Mouse (Mus musculus) heart, embryonic 11.5 days (tissue): ENCODE results near the gene Slc41a3. TPM values are rescaled to one million over a fixed set of nuclear protein-coding genes. Genes with fewer than 3 reads are reported as not detected.

Experiments
- ATAC-seq: fragments of 200-750 bp; cut with Nextera tagmentation; replicated peaks from 2 replicates; pipeline ENCODE4 v1.8.0; 2017; ENCODE audit warnings: moderate library complexity; ENCODE audit not compliant: insufficient number of reproducible peaks, low FRiP score, low TSS enrichment
- H3K27ac ChIP-seq: fragments of 300-500 bp; sonication (generic); 2 replicates; pipeline ENCODE4 v1.5.1; 2014; ENCODE audit warnings: mild to moderate bottlenecking, low read depth, low read length
- H3K27me3 ChIP-seq: fragments of 300-500 bp; sonication (generic); 2 replicates; pipeline ENCODE4 v1.6.1; 2014; ENCODE audit warnings: mild to moderate bottlenecking, low read length, mixed read lengths; ENCODE audit not compliant: control insufficient read depth, insufficient read depth
- H3K36me3 ChIP-seq: fragments of 300-500 bp; sonication (generic); 2 replicates; pipeline ENCODE4 v1.6.1; 2014; ENCODE audit warnings: mild to moderate bottlenecking, low read length, moderate library complexity, mixed read lengths; ENCODE audit not compliant: control insufficient read depth, insufficient read depth
- H3K4me1 ChIP-seq: fragments of 300-500 bp; sonication (generic); 2 replicates; pipeline ENCODE4 v1.6.1; 2014; ENCODE audit warnings: low read length; ENCODE audit not compliant: control insufficient read depth, insufficient read depth
- H3K4me2 ChIP-seq: fragments of 300-500 bp; sonication (generic); 2 replicates; pipeline ENCODE4 v1.6.1; 2014; ENCODE audit warnings: mild to moderate bottlenecking, moderate library complexity
- H3K4me3 ChIP-seq: fragments of 300-500 bp; sonication (generic); 2 replicates; pipeline ENCODE4 v1.5.1; 2014; ENCODE audit warnings: low read depth, low read length
- H3K9ac ChIP-seq: fragments of 300-500 bp; sonication (generic); 2 replicates; pipeline ENCODE4 v1.6.1; 2014; ENCODE audit warnings: mild to moderate bottlenecking, low read depth, low read length, moderate library complexity
- H3K9me3 ChIP-seq: fragments of 300-500 bp; sonication (generic); replicated peaks from 2 replicates; pipeline ENCODE4 v1.6.1; 2016; ENCODE audit warnings: low read length; ENCODE audit not compliant: control insufficient read depth
- WGBS: fragments of 180-500 bp; shearing (Covaris S2); extraction: QIAGEN DNeasy Blood & Tissue Kit; methylation state at CpG from one replicate; pipeline ENCODE4 v1.1.7; 2014; ENCODE audit not compliant: insufficient replicate concordance; 5-methylcytosine and 5-hydroxymethylcytosine counted together
- polyA plus RNA-seq: library from polyadenylated mRNA; unstranded; fragments of >200 nt; fragmentation: Nextera tagmentation; extraction: Ambion mirVana; gene quantifications from 2 replicates; pipeline ENCODE4 v1.2.1, GENCODE M21; 2014

Slc41a3 gene
- 11.1 and 12.6 TPM in 2 replicates for polyA plus RNA-seq

- 0 out of 2 replicates have a peak, but pooled peaks cover 2% of the 10 kb centered on the region for H3K27me3 ChIP-seq
- H3K27ac ChIP-seq: peak within 1 kb of the TSS; percentile 29; the same call in 1 of the 2 replicates
- H3K4me1 ChIP-seq: peaks cover 22% of the 10 kb centered on the region
- H3K9ac ChIP-seq: peak within 1 kb of the TSS; percentile 77
- H3K36me3 ChIP-seq: no peaks in the 10 kb centered on the region
- peak within 1 kb of the TSS; percentile 67 for H3K4me3 ChIP-seq
- H3K9me3 ChIP-seq: no peaks in the 10 kb centered on the region
- ATAC-seq: peak; percentile 94
- peak within 1 kb of the TSS; percentile 84 for H3K4me2 ChIP-seq
- 1% methylated on average over 47 of the region's 49 CpGs for WGBS
Measured at GRCm38 (mm10) chr6:90604533-90605297, at the start of gene Slc41a3. Slc41a3 (plus strand) TSS chr6:90604725.

- no peak for ATAC-seq
- no peak overlapping the region for H3K4me2 ChIP-seq
- no peak overlapping the region for H3K27ac ChIP-seq
- H3K9ac ChIP-seq: no peak overlapping the region
- H3K36me3 ChIP-seq: no peaks in the 10 kb centered on the region
- WGBS: 27% methylated on average over 2 of the region's 2 CpGs
- H3K4me3 ChIP-seq: no peak overlapping the region
- peaks cover 3% of the 10 kb centered on the region; the same call in 1 of the 2 replicates for H3K27me3 ChIP-seq
- 0 out of 2 replicates have a peak, but pooled peaks cover 4% of the 10 kb centered on the region for H3K4me1 ChIP-seq
- H3K9me3 ChIP-seq: no peaks in the 10 kb centered on the region
Measured at GRCm38 (mm10) chr6:90556534-90557058, 47.9 kb upstream of the Slc41a3 start.

DNA sequence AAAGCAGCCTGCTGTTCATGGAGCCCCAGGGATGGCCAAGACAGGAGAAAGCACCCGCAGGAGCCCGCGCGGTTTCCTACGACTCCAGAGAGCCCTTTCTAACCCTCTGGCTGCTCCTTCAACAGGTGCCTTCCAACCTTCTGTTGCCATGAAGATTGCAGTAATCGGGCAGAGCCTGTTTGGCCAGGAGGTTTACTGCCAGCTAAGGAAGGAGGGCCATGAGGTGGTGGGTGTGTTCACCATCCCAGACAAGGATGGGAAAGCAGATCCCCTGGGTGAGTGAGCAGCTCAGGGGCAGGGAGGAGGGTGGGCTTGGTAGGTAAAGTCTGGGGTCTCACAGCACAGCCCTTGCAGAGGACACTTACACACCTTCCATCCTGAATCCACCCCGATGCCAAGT is 47.4 kb upstream of the Slc41a3 start:
- no peak overlapping the region for H3K9ac ChIP-seq
- H3K9me3 ChIP-seq: no peaks in the 10 kb centered on the region
- no peak overlapping the region for H3K4me3 ChIP-seq
- H3K27me3 ChIP-seq: peaks cover 3% of the 10 kb centered on the region; the same call in 1 of the 2 replicates
- H3K4me2 ChIP-seq: no peak overlapping the region
- H3K27ac ChIP-seq: no peak overlapping the region
- ATAC-seq: no peak
- 75% methylated on average over 7 of the region's 7 CpGs for WGBS
- H3K4me1 ChIP-seq: 0 out of 2 replicates have a peak, but pooled peaks cover 4% of the 10 kb centered on the region
- H3K36me3 ChIP-seq: no peaks in the 10 kb centered on the region

DNA sequence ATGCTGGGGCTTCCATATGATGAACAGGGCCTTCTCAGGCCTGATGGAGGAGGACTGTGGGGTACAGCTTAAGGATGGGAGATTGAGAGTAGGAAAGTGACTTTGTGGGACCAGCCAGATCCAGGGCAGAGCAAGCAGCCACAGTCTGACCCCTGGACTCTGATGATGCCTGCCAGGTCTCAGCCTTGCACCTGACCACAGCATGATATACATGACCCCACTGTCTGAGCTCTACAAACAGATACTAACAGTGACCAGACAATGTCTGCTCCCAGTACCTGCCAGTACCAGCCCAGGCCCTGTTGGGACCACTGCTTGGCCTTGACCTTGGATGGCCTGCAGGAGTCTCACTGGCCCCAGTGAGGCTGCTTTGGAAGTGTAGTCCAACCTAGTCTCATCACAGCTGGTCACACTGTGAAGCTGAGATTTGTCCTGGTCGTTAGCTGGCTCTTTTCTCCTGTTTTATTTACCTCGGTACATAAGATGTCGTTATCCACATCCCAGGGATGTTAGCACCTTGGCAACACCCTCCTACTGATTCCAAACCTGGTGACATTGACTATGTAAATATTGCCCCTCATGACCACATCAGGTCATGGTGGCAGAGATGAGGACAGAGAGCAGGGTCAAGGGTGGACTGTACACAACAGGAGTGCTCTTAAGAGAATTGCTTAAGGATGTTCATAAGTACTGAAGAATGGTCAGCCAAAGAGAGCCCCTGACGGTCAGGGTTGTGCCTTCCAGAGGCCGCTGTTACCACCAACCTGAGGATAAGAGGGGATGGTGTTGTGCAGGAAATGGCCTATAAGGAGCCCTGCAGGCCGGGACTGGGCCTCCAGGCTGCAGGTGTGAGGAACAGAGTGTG is 46.5 kb upstream of the Slc41a3 start:
- 72% methylated on average over 6 of the region's 6 CpGs for WGBS

DNA sequence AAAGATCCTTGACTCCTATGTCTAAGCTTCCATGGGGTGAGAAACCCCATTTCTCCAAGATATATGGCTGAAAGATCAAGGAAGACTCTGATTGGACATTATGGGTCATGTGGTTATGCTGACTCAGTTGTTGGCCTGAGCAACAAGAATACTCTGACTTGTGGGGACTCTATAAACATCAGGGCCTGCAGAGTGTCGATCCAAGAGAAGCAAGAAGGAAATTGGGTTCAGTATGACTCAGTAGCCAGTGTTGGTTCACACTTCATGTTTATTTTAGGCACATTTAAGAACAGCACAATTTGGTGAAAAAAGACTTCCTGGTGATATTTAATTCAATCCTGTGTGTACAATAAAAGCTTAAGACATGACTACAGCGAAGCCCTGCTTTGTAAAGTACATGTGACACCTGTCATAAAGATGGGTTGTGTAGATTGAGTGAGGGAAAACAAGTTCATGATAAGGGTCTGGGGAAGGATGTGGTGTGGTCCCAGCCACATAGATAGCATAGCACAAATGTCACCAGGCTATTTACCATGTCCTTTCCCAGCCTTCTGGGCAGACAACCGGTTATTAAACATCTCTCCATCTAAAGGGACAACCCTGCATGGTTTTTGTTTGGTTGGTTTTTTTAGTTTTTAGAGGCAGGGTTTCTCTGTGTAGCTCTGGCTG is 44.0 kb upstream of the Slc41a3 start:
- Histone ChIP-seq H3K4me3 (no peak overlapping the region), H3K36me3 (no peaks in the 10 kb centered on the region), H3K4me2 (no peak overlapping the region), H3K9me3 (no peaks in the 10 kb centered on the region), H3K4me1 (peaks cover 10% of the 10 kb centered on the region; the same call in 1 of the 2 replicates), H3K27me3 (peaks cover 3% of the 10 kb centered on the region; the same call in 1 of the 2 replicates), H3K9ac (no peak overlapping the region), H3K27ac (no peak overlapping the region)
- WGBS: 68% methylated on average over 3 of the region's 3 CpGs
- ATAC-seq: no peak

More for the DNA sequence above, 46.5 kb upstream of the Slc41a3 start:
- Histone ChIP-seq H3K4me2 (no peak overlapping the region), H3K9me3 (no peaks in the 10 kb centered on the region), H3K9ac (no peak overlapping the region), H3K4me3 (no peak overlapping the region), H3K27ac (no peak overlapping the region), H3K27me3 (peaks cover 3% of the 10 kb centered on the region; the same call in 1 of the 2 replicates), H3K36me3 (no peaks in the 10 kb centered on the region), H3K4me1 (0 out of 2 replicates have a peak, but pooled peaks cover 4% of the 10 kb centered on the region)
- no peak for ATAC-seq

DNA sequence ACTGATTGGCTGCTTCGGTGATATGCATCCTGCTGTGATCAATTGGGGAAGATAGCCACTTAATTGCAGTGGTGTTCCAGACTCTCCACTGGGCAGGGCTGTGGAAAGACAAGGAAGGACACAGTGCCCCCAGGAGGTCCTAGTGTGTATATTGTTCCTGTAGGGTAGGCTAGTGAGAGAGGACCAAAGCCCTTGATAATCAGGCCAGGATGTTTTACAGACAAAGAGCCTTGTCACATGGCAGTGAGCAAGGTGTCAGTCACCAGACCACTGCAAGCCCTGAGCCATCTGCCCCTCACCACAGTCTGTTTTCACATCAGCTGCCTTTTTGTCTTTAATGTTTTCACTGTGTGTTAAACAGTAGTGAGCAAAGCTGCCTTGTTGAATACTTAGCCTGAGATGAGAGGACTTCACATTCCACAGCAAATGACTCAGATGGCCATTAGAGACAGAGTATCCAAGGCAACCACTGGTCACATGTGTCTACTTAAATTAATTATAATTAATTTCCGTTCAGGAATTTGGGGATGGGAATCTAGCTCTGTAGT is 43.2 kb upstream of the Slc41a3 start:
- H3K4me2 ChIP-seq: no peak overlapping the region
- no peak overlapping the region for H3K4me3 ChIP-seq
- no peaks in the 10 kb centered on the region for H3K36me3 ChIP-seq
- no peak overlapping the region for H3K27ac ChIP-seq
- no peak overlapping the region for H3K9ac ChIP-seq
- H3K4me1 ChIP-seq: peaks cover 14% of the 10 kb centered on the region; the same call in 1 of the 2 replicates
- H3K9me3 ChIP-seq: no peaks in the 10 kb centered on the region
- WGBS: 32% methylated on average over 2 of the region's 2 CpGs
- H3K27me3 ChIP-seq: peaks cover 3% of the 10 kb centered on the region; the same call in 1 of the 2 replicates
- no peak; the same call in 1 of the 2 replicates for ATAC-seq

- H3K4me2 ChIP-seq: no peak overlapping the region
- no peak for ATAC-seq
- H3K27ac ChIP-seq: no peak overlapping the region
- no peaks in the 10 kb centered on the region for H3K9me3 ChIP-seq
- no peak overlapping the region for H3K9ac ChIP-seq
- no peak overlapping the region for H3K4me3 ChIP-seq
- H3K27me3 ChIP-seq: peaks cover 3% of the 10 kb centered on the region; the same call in 1 of the 2 replicates
- 53% methylated on average over 9 of the region's 9 CpGs for WGBS
- no peaks in the 10 kb centered on the region for H3K36me3 ChIP-seq
- H3K4me1 ChIP-seq: peaks cover 14% of the 10 kb centered on the region; the same call in 1 of the 2 replicates
Measured at GRCm38 (mm10) chr6:90564240-90564639, 40.3 kb upstream of the Slc41a3 start.
